Mouse (Mus musculus) ES-Bruce4 (cell line): Measurements from ENCODE around the gene Ctc1. TPM values are rescaled to one million over a fixed set of nuclear protein-coding genes. Genes with fewer than 3 reads are reported as not detected.

ENCODE experiments used
- H3K27ac ChIP-seq: 2 replicates; pipeline ENCODE4 v1.5.1; 2012; ENCODE audit warnings: low read length, inconsistent platforms; ENCODE audit not compliant: insufficient read depth
- H3K27me3 ChIP-seq: 2 replicates; pipeline ENCODE4 v1.6.1; 2012; ENCODE audit warnings: mild to moderate bottlenecking, low read length, inconsistent platforms; ENCODE audit not compliant: control insufficient read depth, poor library complexity, insufficient read depth, severe bottlenecking
- H3K36me3 ChIP-seq: 2 replicates; pipeline ENCODE4 v1.6.1; 2012; ENCODE audit warnings: inconsistent platforms, mild to moderate bottlenecking, low read length, moderate library complexity; ENCODE audit not compliant: control insufficient read depth, poor library complexity, insufficient read depth, severe bottlenecking
- H3K4me1 ChIP-seq: one replicate; pipeline ENCODE4 v1.8.1; 2011; ENCODE audit warnings: low read length; ENCODE audit not compliant: control insufficient read depth, insufficient read depth
- H3K4me3 ChIP-seq: 2 replicates; pipeline ENCODE4 v1.5.1; 2011; ENCODE audit warnings: low read depth, mild to moderate bottlenecking, low read length
- H3K9ac ChIP-seq: 2 replicates; pipeline ENCODE4 v1.6.1; 2012; ENCODE audit warnings: low read depth, mild to moderate bottlenecking, inconsistent platforms; ENCODE audit not compliant: poor library complexity, severe bottlenecking
- H3K9me3 ChIP-seq: replicated peaks from 2 replicates; pipeline ENCODE4 v1.6.1; 2012; ENCODE audit warnings: mild to moderate bottlenecking, low read length, inconsistent platforms; ENCODE audit not compliant: control insufficient read depth, poor library complexity, insufficient read depth, severe bottlenecking
- CTCF ChIP-seq: IDR thresholded peaks from one replicate; pipeline ENCODE4 v1.8.1; 2011; ENCODE audit warnings: low read depth, low read length
- EP300 ChIP-seq: IDR thresholded peaks from 2 replicates; pipeline ENCODE4 v1.6.1; 2011; ENCODE audit warnings: low read depth, low read length; ENCODE audit not compliant: insufficient read depth
- POLR2A ChIP-seq: IDR thresholded peaks from one replicate; pipeline ENCODE4 v1.8.1; 2011; ENCODE audit warnings: low read length; ENCODE audit not compliant: insufficient read depth
- polyA plus RNA-seq: library from polyadenylated mRNA; stranded (reverse); fragments of >200 nt; gene quantifications from 2 replicates; pipeline ENCODE4 v1.2.4, GENCODE M21; 2011; ENCODE audit warnings: low read depth; ENCODE audit not compliant: missing spikeins, insufficient read depth, insufficient read length

Gene Ctc1
- polyA plus RNA-seq, 1 experiment: 164 TPM

- peak; percentile 100 for TF ChIP-seq POLR2A
- no peak for TF ChIP-seq CTCF
- Histone ChIP-seq H3K9ac (peak overlapping the region; percentile 82), H3K36me3 (no peaks in the 10 kb centered on the region), H3K4me1 (peaks cover 5% of the 10 kb centered on the region), H3K27me3 (no peaks in the 10 kb centered on the region), H3K4me3 (no peak overlapping the region), H3K9me3 (no peaks in the 10 kb centered on the region), H3K27ac (peak overlapping the region; percentile 86)
Observed at GRCm38 (mm10) chr11:69073065-69073888, 57.6 kb downstream of the Ctc1 start.

- Histone ChIP-seq H3K4me3 (no peak overlapping the region), H3K9me3 (no peaks in the 10 kb centered on the region), H3K27me3 (no peaks in the 10 kb centered on the region), H3K4me1 (peaks cover 5% of the 10 kb centered on the region), H3K27ac (peak overlapping the region; percentile 48), H3K36me3 (no peaks in the 10 kb centered on the region), H3K9ac (0 out of 2 replicates have a peak overlapping the region, but pooled peaks have one; percentile 3)
- no peak for TF ChIP-seq POLR2A
- TF ChIP-seq CTCF: no peak
- no peak for TF ChIP-seq EP300
Observed at GRCm38 (mm10) chr11:69073951-69074775, 58.5 kb downstream of the Ctc1 start.

- Histone ChIP-seq H3K4me1 (peaks cover 5% of the 10 kb centered on the region), H3K9ac (0 out of 2 replicates have a peak overlapping the region, but pooled peaks have one; percentile 3), H3K4me3 (no peak overlapping the region), H3K9me3 (no peaks in the 10 kb centered on the region), H3K36me3 (no peaks in the 10 kb centered on the region), H3K27me3 (no peaks in the 10 kb centered on the region), H3K27ac (peak overlapping the region; percentile 48)
- TF ChIP-seq CTCF: no peak
- TF ChIP-seq POLR2A: no peak
- TF ChIP-seq EP300: no peak
Observed at GRCm38 (mm10) chr11:69074776-69075069, 59.0 kb downstream of the Ctc1 start.

GRCm38 (mm10) chr11:69075764-69076479 lies 60.2 kb downstream of the Ctc1 start:
- peak overlapping the region; percentile 66; the same call in 1 of the 2 replicates for H3K27ac ChIP-seq
- H3K36me3 ChIP-seq: no peaks in the 10 kb centered on the region
- peak overlapping the region; percentile 71 for H3K4me3 ChIP-seq
- peaks cover 5% of the 10 kb centered on the region for H3K4me1 ChIP-seq
- no peaks in the 10 kb centered on the region for H3K27me3 ChIP-seq
- TF ChIP-seq POLR2A (no peak), CTCF (no peak), EP300 (no peak)
- H3K9ac ChIP-seq: peak overlapping the region; percentile 45
- no peaks in the 10 kb centered on the region for H3K9me3 ChIP-seq

- Histone ChIP-seq H3K36me3 (no peaks in the 10 kb centered on the region), H3K27me3 (no peaks in the 10 kb centered on the region), H3K9me3 (no peaks in the 10 kb centered on the region), H3K9ac (peak overlapping the region; percentile 45; the same call in 1 of the 2 replicates), H3K27ac (no peak overlapping the region), H3K4me1 (peaks cover 5% of the 10 kb centered on the region), H3K4me3 (no peak overlapping the region)
- no peak for TF ChIP-seq CTCF
- TF ChIP-seq POLR2A: no peak
- TF ChIP-seq EP300: no peak
Observed at GRCm38 (mm10) chr11:69076572-69076971, 60.9 kb downstream of the Ctc1 start.
